Mouse (Mus musculus) liver, embryonic 12.5 days (tissue): ENCODE results near the gene Inhbc. TPM values are rescaled to one million over a fixed set of nuclear protein-coding genes. Genes with fewer than 3 reads are reported as not detected.

Source experiments
- ATAC-seq: fragments of 200-750 bp; cut with Nextera tagmentation; 2 replicates; pipeline ENCODE4 v1.8.0; 2017; ENCODE audit warnings: moderate number of reproducible peaks, mild to moderate bottlenecking, moderate library complexity
- H3K27ac ChIP-seq: fragments of 300-500 bp; sonication (generic); 2 replicates; pipeline ENCODE4 v1.5.1; 2016; ENCODE audit warnings: mild to moderate bottlenecking
- H3K27me3 ChIP-seq: fragments of 300-500 bp; sonication (generic); replicated peaks from 2 replicates; pipeline ENCODE4 v1.6.1; 2016; ENCODE audit warnings: mild to moderate bottlenecking, moderate library complexity
- H3K36me3 ChIP-seq: fragments of 300-500 bp; sonication (generic); 2 replicates; pipeline ENCODE4 v1.6.1; 2016; ENCODE audit warnings: mild to moderate bottlenecking, moderate library complexity
- H3K4me1 ChIP-seq: fragments of 300-500 bp; sonication (generic); 2 replicates; pipeline ENCODE4 v1.6.1; 2016
- H3K4me2 ChIP-seq: fragments of 300-500 bp; sonication (generic); 2 replicates; pipeline ENCODE4 v1.6.1; 2016; ENCODE audit warnings: mild to moderate bottlenecking, moderate library complexity
- H3K4me3 ChIP-seq: fragments of 300-500 bp; sonication (generic); 2 replicates; pipeline ENCODE4 v1.5.1; 2016; ENCODE audit warnings: mild to moderate bottlenecking, moderate library complexity
- H3K9ac ChIP-seq: fragments of 300-500 bp; sonication (generic); 2 replicates; pipeline ENCODE4 v1.6.1; 2016; ENCODE audit warnings: mild to moderate bottlenecking, moderate library complexity
- H3K9me3 ChIP-seq: fragments of 300-500 bp; sonication (generic); replicated peaks from 2 replicates; pipeline ENCODE4 v1.6.1; 2016; ENCODE audit warnings: mild to moderate bottlenecking, moderate library complexity
- WGBS: fragments of 180-500 bp; shearing (Covaris S2); methylation state at CpG from one replicate; pipeline ENCODE4 v1.1.7; 2016; ENCODE audit not compliant: insufficient replicate concordance; 5-methylcytosine and 5-hydroxymethylcytosine counted together
- polyA plus RNA-seq: library from polyadenylated mRNA; unstranded; fragments of >200 nt; fragmentation: Nextera tagmentation; extraction: Ambion mirVana; gene quantifications from 2 replicates; pipeline ENCODE4 v1.2.1, GENCODE M21; 2016

Gene Inhbc
- polyA plus RNA-seq, 1 experiment from 2014 or later, result 1.5 TPM

- H3K27ac ChIP-seq, result no peak overlapping the region
- peak overlapping the region; percentile 12; the same call in 1 of the 2 replicates for H3K4me3 ChIP-seq
These were observed 19.5 kb downstream of the Inhbc start for GRCm38 (mm10) chr10:127350594-127351284.

DNA sequence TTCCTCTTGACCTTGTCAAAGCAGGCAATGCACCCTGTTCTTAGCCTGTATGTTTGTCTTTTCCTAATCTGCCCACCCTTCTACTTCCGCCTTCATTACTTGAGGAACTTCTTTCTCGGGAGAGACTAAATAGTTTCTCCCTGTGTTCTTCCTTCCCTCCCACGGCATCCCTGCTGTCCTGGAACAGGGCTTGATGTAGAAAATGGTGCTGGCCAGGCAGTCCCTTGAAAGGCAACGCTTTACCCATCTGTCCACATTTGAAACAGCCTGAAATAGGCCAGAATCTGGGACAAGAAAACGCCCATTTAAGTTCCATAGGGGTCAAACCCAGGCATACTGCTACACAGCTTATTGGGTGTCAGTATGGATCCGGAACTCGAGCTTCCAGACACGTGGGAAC, 20.4 kb downstream of the Inhbc start:
- no peak overlapping the region for H3K27ac ChIP-seq
- H3K4me2 ChIP-seq, result no peak overlapping the region
- 65% methylated on average over 8 of the region's 8 CpGs for WGBS
- no peak overlapping the region for H3K4me3 ChIP-seq
- ATAC-seq, result no peak
- no peak overlapping the region for H3K9ac ChIP-seq
- H3K27me3 ChIP-seq, result peaks cover 18% of the 10 kb centered on the region
- H3K36me3 ChIP-seq, result no peaks in the 10 kb centered on the region
- H3K4me1 ChIP-seq, result peaks cover 13% of the 10 kb centered on the region
- no peaks in the 10 kb centered on the region for H3K9me3 ChIP-seq

More at GRCm38 (mm10) chr10:127350594-127351284, 19.5 kb downstream of the Inhbc start:
- Histone ChIP-seq H3K9me3 (no peaks in the 10 kb centered on the region), H3K36me3 (no peaks in the 10 kb centered on the region), H3K4me1 (peaks cover 13% of the 10 kb centered on the region), H3K4me2 (peak overlapping the region; percentile 52), H3K9ac (peak overlapping the region; percentile 33; the same call in 1 of the 2 replicates), H3K27me3 (peaks cover 26% of the 10 kb centered on the region)
- WGBS, result 10% methylated on average over 24 of the region's 24 CpGs
- peak; percentile 43; the same call in 1 of the 2 replicates for ATAC-seq

DNA sequence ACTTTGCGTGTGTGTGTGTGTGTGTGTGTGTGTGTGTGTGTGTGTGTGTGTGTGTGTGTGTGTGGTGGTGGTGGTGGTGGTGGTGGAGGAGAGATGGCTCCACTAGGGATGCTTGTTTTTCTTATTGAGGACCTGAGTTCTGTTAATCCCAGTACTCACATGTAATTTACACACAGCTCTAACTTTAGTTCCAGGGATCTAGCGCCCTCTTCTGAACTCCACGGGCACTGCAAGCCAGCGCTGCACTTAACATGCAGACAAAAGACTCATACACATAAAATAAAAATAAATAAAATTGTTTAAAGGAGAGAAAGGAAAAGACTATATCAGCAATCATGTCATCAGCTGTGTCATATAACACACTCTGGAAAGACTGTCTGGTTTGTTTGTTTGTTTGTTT, 21.3 kb downstream of the Inhbc start:
- Histone ChIP-seq H3K4me1 (peaks cover 13% of the 10 kb centered on the region), H3K36me3 (no peaks in the 10 kb centered on the region), H3K4me3 (no peak overlapping the region), H3K4me2 (no peak overlapping the region), H3K9ac (no peak overlapping the region), H3K27me3 (peaks cover 15% of the 10 kb centered on the region), H3K27ac (no peak overlapping the region), H3K9me3 (no peaks in the 10 kb centered on the region)
- no peak for ATAC-seq
- 60% methylated on average over 4 of the region's 4 CpGs for WGBS

DNA sequence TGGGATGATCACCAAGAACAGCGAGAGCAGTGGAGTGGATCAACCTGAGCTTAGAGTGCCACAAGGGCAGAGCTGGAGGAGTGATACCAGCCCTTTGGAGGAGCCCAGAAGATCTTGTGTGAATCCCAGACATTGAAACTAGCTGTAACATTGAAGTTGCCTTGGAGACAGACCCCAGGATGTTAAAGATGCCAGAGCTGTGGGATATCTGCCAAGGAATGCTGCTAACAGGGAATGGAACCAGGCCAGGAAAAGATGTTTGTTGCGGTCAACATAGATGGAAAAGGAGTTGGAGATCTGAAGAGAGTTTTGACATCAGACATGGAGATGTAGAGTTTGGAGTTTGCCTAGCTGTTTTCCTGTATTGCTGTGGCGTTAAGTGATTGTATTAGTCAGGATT, 24.1 kb downstream of the Inhbc start:
- Histone ChIP-seq H3K4me1 (peaks cover 23% of the 10 kb centered on the region), H3K4me2 (no peak overlapping the region), H3K27ac (no peak overlapping the region), H3K36me3 (no peaks in the 10 kb centered on the region), H3K9ac (no peak overlapping the region), H3K4me3 (no peak overlapping the region), H3K27me3 (peaks cover 31% of the 10 kb centered on the region), H3K9me3 (no peaks in the 10 kb centered on the region)
- WGBS, result 65% methylated on average over 3 of the region's 3 CpGs
- ATAC-seq, result no peak

- peaks cover 40% of the 10 kb centered on the region for H3K4me1 ChIP-seq
- no peak overlapping the region for H3K4me2 ChIP-seq
- no peaks in the 10 kb centered on the region for H3K9me3 ChIP-seq
- no peaks in the 10 kb centered on the region for H3K36me3 ChIP-seq
- peaks cover 57% of the 10 kb centered on the region for H3K27me3 ChIP-seq
- no peak for ATAC-seq
- WGBS, result 35% methylated on average over 3 of the region's 3 CpGs
- no peak overlapping the region for H3K27ac ChIP-seq
- H3K9ac ChIP-seq, result no peak overlapping the region
- H3K4me3 ChIP-seq, result no peak overlapping the region
These were observed 27.2 kb downstream of the Inhbc start for GRCm38 (mm10) chr10:127343029-127343428.

DNA sequence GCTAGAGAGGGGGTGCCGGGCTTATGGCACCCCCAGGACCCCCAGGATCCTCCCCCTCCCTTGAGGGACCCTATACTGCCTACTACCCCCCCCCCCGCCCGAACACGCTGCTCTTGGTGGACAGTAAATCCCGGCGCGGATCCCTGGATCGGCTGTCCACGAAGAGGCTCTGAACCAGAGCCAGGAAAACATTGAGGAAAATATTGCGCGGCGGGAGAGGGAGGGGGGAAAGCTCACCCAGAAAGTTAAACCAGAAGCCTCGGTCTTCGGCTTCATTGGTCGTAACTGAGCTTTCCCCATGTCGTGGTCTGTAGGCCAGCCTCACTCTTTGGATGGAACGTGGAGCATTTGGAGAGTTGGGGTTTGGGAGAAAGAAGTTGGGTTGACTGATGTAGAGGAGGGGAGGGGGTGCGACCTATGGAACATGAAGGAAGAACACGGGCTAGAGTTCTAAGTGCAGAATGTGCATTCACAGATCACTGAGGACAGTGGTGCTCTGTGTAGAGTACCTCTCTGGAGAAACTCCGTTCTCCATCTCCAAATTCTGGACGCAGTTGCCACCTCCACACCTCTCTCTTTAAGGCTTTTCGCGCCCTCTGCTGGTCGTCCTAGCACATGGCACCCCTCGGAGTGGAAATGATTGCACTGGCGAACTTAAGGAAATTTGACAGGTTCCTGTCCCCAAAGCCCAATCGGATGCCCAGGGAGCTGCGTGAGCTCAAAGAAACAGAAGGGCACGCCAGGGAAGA, 28.2 kb downstream of the Inhbc start, which contains the start of gene Gli1:
Gene Gli1, minus strand, starts transcription at position 84 of the 749 bp plus-strand sequence.
- Histone ChIP-seq H3K27me3 (peaks cover 66% of the 10 kb centered on the region), H3K36me3 (no peaks in the 10 kb centered on the region), H3K4me3 (peak within 1 kb of the TSS; percentile 46), H3K4me2 (peak within 1 kb of the TSS; percentile 68), H3K9ac (no peak within 1 kb of the TSS; the same call in 1 of the 2 replicates), H3K4me1 (peaks cover 40% of the 10 kb centered on the region), H3K9me3 (no peaks in the 10 kb centered on the region), H3K27ac (no peak within 1 kb of the TSS)
- 1% methylated on average over 29 of the region's 29 CpGs for WGBS
- ATAC-seq, result peak; percentile 46; the same call in 1 of the 2 replicates

DNA sequence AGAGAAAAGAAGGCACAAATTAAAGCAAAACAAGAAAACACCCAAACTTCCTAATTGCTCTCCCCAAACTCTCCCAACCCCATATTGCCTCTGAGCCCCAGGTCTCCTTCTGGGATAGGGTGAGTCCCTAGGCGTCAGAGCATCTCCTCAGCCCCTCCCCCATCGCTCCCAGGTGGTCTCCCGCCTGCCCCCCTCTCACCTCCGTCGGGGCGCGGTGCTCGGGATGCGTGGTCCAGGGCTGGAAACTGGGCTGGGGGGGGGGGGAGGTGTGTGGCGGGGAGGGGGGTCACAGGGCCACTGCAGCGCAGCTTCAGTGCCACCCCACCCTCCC, 28.9 kb downstream of the Inhbc start:
- Histone ChIP-seq H3K27ac (no peak overlapping the region), H3K9ac (no peak overlapping the region; the same call in 1 of the 2 replicates), H3K27me3 (peaks cover 74% of the 10 kb centered on the region), H3K4me1 (peaks cover 40% of the 10 kb centered on the region), H3K4me2 (peak overlapping the region; percentile 68), H3K9me3 (no peaks in the 10 kb centered on the region), H3K36me3 (no peaks in the 10 kb centered on the region), H3K4me3 (peak overlapping the region; percentile 46)
- WGBS, result 3% methylated on average over 9 of the region's 11 CpGs
- ATAC-seq, result no peak

DNA sequence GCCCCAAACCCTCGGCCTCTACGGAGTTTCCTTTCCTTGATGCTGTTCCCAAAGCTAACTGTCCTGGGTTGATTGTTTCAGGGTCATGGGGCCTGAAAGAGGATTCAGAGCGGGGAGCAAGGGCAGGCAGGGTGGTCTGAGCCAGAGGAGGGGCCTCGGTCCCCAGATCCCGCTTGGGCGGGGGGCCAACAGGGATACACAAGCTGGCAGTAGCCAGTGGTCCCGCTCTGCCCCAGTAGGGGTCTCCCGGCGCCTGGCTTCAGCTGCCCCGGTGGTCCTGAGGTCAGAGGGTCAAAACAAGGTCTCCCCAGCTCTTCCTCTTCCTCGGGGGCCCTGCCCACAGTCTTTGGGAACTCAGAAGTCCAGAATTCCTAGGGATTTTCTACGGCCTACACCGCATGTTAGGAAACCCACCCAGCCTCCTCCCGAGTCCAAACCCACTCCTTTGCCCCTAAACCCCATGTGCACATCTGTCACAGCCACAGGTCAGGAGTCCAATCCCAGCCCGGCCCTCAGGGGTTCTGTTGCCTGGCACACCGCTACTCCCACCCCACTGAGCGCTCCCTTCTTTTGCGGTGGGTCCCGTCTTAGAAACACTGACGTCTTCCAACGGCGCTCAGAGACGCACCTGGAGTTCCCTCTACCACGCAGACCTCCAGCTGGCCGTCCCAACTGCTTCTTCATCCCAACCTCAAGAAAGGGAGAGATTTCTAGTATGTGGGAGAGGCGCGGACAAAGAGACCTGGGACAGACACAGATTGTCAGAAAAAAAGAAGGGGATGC, 29.5 kb downstream of the Inhbc start:
- H3K36me3 ChIP-seq, result no peaks in the 10 kb centered on the region
- peaks cover 79% of the 10 kb centered on the region for H3K27me3 ChIP-seq
- H3K9me3 ChIP-seq, result no peaks in the 10 kb centered on the region
- WGBS, result 3% methylated on average over 27 of the region's 27 CpGs
- no peak for ATAC-seq
- peak overlapping the region; percentile 68 for H3K4me2 ChIP-seq
- H3K27ac ChIP-seq, result no peak overlapping the region
- H3K9ac ChIP-seq, result no peak overlapping the region
- peaks cover 40% of the 10 kb centered on the region for H3K4me1 ChIP-seq
- peak overlapping the region; percentile 46 for H3K4me3 ChIP-seq

- no peaks in the 10 kb centered on the region for H3K9me3 ChIP-seq
- H3K4me1 ChIP-seq, result peaks cover 40% of the 10 kb centered on the region
- H3K27me3 ChIP-seq, result peaks cover 80% of the 10 kb centered on the region
- H3K4me3 ChIP-seq, result peak overlapping the region; percentile 46
- H3K36me3 ChIP-seq, result no peaks in the 10 kb centered on the region
- no peak overlapping the region for H3K27ac ChIP-seq
- peak overlapping the region; percentile 68 for H3K4me2 ChIP-seq
- ATAC-seq, result no peak
- peak overlapping the region; percentile 33 for H3K9ac ChIP-seq
- 2% methylated on average over 42 of the region's 42 CpGs for WGBS
These were observed 30.3 kb downstream of the Inhbc start for GRCm38 (mm10) chr10:127339683-127340576.

- peaks cover 40% of the 10 kb centered on the region for H3K4me1 ChIP-seq
- H3K27me3 ChIP-seq, result peaks cover 80% of the 10 kb centered on the region
- no peaks in the 10 kb centered on the region for H3K9me3 ChIP-seq
- peak; percentile 67 for ATAC-seq
- peak overlapping the region; percentile 46 for H3K4me3 ChIP-seq
- 1% methylated on average over 31 of the region's 31 CpGs for WGBS
- H3K4me2 ChIP-seq, result peak overlapping the region; percentile 68
- H3K9ac ChIP-seq, result peak overlapping the region; percentile 33; the same call in 1 of the 2 replicates
- no peaks in the 10 kb centered on the region for H3K36me3 ChIP-seq
- H3K27ac ChIP-seq, result no peak overlapping the region
These were observed 31.1 kb downstream of the Inhbc start for GRCm38 (mm10) chr10:127338930-127339682.
